Mouse (Mus musculus): ENCODE measurements around the gene Cap1.

The Cap1 gene

DNA sequence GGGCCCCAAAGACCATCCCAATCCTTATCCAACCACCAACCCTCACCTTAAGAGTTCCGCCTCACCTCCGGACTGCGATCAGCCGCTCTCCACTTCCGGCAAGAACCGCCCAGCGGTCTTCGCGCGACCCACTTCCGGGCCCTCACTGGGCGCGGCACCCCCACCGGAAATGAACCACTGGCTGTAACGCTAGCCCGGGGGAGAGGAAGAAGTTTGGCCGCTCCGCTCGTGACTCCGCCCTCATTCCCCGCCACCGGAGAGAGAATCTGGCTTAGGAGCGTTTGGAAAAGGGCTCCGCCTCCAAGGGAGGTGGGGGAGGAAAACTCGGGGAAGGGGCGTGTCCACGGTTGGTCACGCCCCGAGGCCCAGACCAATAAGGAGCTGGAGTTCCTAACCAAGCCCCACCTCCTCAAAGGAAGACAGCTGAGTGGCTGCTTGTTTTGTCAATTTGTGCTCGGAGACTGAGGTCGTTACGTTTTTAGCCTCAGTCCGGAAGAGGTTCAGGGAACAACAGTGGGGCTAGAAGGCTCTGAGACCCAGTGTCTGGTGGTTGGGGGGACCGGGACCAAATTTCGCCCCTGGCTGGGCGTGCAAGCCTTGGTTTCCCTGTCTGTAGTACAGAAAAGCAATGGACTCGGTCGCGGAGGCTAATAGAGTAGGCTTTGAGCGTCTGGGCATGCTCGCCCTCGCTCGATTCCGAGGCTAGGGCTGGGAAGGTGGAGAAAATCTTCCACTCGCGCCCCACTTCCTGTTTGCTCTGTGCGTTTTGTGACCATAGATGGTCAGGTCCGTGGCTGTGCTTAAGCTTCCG lies at the start of gene Cap1:
Cap1 (minus strand) TSS at position 289 of the 811 bp plus-strand sequence.
- peak; percentile 92 for DNase-seq (ENCODE audit: low spot score)

DNA sequence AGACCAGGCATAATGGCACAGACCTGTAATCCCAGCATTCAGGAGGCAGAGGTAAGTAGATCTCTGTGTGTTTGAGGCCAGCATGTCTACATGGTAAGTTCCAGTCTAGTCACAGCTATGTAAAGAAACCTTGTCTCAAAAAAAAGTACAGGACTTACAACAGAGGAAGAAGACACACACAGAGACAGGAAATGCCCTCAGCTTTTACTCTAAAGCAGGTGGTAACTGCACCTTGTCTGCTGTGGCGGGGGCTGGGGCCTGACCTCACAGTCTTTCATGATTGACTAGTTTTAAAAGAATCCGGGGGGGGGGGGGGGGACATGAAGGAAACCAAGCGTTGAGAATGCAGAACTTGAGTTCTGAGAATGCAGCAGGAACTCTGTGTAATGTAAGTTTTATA lies 48.0 kb upstream of the Cap1 start:
- DNase-seq (ENCODE audit: low spot score): peak; percentile 84

DNA sequence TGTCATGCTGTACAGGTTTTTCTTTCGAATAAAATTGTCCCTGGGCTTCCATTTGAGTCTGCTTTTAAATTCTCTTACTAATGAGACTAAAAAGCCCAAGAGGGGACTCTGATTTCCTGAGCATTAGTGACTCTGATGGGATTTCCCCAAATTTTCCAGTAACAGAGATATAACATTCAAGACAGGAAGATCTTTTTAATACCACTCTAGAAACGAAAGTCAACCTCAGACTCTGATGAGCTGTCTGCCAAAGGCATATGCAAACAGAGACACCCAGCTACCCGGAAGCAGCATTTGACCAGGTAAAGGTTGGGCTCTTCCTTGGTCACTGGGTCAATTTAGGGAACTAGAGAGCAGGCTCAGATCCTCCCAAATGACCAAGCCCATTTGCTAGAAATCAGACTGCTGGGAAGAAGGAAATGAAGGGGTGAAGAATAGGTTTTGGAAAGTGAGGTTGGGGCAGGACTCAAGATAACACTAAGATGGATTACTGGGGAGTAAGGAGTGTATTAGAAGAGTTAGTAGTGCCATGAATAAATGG lies 47.3 kb upstream of the Cap1 start:
- DNase-seq (ENCODE audit: low spot score): peak; percentile 31

DNA sequence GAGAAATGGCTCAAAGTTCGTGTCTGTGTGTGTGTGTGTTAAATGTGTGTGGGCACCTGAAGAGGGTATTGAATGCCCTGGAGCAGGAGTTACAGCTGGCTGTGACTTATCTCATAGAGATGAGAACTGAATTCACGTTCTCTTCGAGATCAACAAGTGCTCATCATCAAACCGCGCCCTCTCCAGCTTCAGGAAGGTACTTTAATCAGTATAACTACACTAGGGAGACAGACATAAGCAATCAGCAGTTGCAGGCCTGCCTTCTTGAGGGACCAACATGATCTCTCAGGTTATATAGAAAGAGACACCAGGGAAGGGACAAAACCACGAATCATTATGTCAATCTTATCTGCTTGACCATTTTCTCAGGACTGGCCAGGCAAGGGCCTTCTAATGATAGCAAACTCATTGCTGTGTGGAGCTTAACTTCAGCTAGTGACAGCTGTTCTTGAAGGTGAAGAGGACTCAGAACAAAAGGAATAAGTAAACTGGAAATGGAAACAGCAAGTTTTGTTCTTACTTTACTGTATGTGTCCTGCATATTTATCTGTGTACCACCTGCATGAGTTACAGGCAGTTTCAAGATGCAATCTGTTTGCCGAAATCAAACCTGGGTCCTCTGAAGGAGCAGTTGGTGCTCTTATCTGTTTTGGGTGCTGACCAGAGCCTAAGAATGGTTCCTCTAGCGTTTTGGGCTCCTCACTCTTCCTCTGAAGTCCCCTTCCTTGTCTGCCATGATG lies 46.6 kb upstream of the Cap1 start:
- peak; percentile 36 for DNase-seq (ENCODE audit: low spot score)

DNA sequence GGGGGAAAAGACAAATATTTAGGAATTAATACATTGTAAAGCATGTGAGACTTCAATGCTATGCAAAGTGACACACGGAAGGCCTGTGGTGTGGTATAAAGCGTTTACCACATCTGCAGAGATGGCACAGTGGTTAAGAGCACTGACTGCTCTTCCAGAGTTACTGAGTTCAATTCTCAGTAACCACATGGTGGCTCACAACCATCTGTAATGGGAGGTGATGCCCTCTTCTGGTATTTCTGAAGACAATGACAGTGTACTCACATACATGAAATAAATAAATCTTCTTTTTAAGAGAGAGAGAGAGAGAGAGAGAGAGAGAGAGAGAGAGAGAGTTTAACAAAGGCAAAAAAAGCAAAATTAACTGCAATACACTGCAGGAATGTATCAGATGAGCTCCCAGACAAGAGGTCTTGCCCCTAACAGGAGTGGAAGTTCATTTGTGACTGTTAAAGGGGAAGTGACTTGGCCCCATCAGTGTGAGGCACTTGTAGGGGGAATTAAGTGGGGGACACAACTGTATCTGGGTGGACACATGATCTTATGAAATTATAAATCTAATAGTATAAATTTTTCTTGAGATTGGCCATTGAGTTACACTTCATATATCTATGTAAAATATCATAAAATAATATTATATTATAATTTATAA lies 45.2 kb upstream of the Cap1 start:
- DNase-seq (ENCODE audit: low spot score): peak; percentile 34

DNA sequence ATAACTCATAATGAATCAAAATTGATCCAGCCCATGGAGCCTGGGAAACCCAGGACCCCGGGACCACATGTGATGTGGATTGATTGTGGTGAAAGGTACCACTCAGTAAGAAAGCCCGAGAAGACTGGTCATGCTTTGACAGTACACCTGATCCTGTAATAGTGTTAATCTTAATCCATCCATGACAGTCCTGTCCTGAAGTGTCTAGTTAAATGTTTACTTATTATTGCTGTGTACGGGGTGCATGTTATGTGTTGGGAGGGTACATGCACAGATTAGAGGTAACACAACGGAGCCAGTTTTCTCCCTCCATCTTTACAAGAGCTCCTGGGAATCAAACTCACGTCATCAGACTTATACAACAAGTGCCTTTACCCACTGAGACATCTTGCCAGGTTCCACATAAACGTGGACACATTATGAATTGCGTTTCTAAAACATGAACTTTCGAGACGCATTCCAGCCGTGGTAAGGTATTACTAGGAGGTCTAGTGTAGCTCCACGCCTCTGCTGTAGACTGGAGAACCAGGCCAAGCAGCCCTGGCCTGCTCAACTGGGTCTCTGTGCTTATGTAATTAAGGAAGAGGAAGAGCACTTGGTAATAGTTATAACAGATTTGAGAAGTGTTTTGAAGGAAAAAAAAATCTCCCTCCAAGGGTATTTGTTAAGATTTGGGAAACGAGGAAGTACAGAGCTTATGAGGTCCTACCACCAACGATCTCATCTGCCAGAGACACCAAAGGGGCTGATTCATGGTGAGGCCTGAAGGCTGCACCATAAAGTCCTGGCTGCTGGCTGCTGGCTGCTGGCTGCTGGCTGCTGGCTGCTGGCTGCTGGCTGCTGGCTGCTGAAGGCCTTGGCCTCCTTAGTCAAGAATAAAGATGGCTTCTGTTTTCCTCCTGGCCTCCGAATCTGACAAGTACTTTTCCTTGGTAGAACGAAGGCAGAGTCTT lies 37.8 kb upstream of the Cap1 start:
- no peak for DNase-seq (ENCODE audit: low spot score)

DNA sequence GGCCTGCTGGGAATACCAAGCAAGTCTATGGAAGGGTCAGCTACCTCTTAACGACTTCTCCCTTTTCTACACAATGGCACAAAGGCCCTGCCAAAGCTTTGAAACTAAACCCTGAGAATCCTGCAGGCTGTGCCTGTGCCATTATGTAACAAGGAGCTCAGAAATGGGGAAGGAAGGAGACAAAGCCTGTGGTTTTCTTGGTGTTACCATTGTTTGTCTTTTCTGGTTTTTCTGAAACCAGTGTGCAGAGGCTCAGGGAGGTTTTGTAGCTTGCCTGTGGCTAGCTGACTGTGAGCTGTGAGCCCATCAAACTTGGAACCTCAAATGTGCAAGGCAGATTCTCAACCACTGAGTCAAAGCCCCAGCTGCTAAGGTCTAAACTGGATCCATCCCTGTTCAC lies 37.0 kb upstream of the Cap1 start:
- DNase-seq (ENCODE audit: low spot score): no peak

DNA sequence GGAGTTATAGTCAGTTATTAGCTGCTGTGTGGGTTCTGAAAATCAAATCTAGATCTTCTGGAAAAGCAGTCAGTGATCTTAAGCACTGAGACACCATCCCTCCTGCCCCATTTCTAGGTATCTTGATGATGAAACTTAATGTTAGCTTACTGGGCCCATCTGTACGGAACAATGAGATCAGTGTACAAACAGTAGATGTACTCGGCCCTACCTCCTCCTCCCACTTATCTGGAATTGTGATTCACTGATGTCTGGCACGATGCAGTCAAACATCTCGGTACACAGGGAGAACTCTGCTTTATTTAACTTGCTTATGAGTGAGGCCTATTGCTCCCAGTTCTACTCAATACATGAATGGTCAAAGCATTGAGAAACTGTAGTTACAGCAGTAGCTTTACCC lies 30.1 kb upstream of the Cap1 start:
- DNase-seq (ENCODE audit: low spot score): no peak

DNA sequence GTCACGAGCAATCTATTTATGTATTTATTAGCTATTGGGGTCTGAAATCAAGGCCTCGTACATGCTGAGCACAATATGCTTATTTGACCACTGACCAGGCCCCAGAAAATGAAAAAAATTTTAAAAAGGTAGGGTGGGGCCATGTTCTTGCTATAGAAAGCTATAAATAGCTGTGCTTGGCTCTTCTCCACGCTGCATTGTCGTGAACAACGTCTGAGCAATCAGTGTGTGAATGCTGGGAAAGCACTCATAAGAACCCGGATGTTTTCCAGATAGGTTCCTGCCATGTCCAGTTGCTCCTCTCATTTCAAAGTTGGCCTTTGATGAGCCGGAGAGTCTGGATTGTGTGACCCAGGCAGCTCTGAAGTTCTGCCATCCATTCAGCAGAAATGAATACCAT lies 28.3 kb upstream of the Cap1 start:
- no peak for DNase-seq (ENCODE audit: low spot score)

DNA sequence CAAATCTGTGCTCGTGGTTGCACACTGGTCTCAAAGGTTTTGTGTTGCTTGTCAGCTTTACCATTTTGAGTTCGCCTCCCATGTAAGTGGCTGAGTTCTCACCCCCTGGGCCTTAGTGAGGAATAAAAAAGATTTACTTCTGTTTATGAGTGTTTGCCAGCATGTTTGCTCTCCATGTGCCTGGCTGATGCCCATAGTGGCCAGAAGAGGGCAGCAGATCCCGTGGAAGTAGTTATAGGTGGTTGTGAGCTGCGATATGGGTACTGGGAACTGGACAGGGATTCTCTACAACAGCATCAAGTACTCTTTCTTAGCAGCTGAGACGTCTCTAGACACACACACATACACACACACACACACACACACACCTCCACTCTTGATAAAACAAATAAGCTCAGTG lies 26.8 kb upstream of the Cap1 start:
- no peak for DNase-seq (ENCODE audit: low spot score)

DNA sequence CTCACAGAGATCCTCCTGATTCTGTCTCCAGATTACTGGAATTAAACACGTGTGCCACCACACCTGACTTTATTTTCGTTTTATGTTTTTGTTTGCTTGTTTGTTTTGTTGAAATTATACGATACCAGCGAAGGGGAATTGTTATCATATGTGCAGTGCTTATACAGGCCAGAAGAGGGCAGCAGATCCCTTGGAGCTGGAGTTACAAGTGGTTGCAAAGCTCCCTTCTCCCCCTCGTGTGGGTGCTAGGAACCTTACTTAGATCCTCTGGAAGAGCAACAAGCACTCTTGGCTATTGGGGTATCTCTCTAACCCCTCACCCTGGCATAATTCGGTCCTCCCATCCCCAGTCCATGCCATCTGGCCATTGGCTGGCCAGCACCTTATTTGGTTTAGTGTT lies 24.7 kb upstream of the Cap1 start:
- DNase-seq (ENCODE audit: low spot score): peak; percentile 43

DNA sequence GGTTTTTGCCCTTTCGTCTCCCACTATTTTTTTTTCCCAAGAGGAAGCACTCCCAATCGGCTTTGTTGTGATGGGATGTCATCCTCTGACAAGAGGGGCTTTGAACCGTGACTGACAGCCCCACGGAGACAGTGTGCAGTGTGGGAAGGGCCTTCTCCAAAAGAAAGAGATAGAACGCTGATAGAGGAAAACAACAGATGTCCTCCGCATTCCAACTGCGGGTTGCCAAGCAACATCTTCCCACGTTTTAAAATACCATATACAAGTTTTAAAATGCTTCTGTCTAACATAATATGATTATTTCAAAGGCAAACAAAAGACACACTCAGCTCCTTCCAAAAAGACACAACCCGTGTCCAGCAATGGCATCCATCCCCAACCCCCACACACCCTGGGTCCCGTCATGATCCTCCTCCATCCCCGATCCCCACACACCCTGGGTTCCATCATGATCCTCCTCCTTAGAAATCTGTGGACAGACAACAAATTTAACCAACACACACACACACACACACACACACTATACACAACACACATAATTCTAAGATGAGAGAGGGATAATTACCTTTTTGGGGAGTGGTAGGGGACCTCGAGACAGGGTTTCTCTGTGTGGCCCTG lies 23.8 kb upstream of the Cap1 start:
- no peak for DNase-seq (ENCODE audit: low spot score)

DNA sequence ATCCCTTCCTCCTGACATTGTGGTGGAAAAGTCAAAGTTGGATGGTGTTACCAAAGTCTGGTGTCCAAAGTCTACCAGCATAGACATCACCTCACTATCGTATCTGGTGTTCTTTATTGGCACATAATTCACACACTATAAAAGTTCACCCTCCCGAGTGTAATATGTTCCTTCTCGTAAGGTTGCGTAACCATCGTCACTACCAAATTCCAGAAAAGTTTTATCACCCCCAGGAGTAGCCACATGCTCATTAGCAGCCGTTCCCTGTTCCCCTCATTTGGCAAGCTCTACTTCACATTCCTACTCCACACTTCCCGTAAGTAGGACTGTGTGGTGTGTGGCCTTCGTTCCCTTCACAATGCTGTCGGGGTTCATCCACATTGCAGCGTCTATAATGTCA lies 19.5 kb upstream of the Cap1 start:
- DNase-seq (ENCODE audit: low spot score): no peak

DNA sequence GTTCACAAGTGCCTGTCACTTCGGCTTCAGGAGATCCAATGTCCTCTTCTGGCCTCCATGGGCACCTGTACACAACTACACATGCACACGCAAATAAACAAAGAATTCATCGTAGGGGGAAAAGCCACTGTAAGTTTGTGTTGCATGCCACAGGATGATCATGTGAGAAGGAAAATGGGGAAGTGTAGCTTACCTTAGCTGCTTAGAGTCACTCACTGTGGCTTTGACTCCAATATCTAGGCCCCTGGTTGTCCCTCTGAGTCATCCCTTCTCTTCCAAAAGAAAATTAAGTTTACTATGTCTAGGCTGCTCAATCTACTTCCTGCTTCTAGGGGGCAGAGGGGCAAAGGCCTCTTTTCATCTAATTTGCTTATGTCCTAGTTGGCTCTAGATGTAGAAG lies 17.9 kb upstream of the Cap1 start:
- no peak for DNase-seq (ENCODE audit: low spot score)

DNA sequence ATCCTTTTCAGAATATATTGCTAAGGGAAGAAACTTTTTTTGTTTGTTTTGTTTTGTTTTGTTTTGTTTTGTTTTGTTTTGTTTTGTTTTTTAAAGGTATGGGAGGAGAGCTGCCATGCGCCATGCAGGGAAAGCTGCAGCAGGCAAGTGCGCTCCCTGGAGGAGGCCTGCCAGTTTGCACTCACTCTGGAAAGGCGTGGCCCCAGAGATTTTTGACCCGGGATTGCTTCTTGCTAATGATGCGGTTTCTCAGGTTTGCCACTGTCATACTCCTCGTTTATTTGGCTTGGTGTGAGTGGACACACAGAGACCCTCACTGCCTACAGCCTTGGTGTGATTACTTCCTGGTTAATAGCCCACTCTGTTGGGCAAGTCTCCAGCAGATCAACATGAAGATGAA lies 16.3 kb upstream of the Cap1 start:
- DNase-seq (ENCODE audit: low spot score): no peak

DNA sequence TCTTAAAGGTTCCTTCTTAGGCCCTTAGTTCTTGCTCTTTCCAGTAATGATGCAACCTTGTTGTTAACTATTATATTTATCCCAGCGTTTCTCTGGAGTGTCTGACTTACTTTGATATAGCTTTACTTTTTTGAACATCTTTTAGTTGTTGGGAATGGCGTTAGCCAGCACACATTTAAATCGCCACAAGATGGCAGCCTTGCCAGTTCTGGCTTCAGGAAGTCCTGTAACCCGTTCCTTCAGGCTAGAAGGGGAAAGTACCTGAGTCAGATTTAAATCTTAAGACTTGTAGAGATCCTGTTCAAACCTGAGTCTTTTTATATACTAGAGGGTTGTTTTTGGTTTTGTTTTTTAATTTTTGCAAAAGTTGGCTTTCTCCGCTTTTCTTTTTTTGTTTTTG lies 12.5 kb upstream of the Cap1 start:
- DNase-seq (ENCODE audit: low spot score): peak; percentile 73

DNA sequence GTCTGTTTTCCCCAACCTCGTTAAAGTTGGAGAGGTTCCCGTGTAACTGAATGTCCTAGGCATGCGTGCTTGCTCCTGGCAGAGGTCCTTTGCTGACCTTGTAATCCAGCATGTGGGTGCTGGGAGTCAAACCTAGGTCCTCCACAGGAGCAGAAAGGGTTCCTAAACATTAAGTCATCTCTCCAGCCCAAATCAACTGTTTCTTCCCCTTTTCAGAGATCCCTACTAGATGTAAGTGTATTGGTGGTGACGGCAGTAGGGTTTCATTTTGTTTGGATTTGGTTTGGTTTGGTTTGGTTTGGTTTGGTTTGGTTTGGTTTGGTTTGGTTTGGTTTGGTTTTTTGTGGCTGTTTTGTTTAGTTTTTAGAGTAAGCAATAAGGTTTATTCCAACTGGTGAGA lies 11.9 kb upstream of the Cap1 start:
- no peak for DNase-seq (ENCODE audit: low spot score)

DNA sequence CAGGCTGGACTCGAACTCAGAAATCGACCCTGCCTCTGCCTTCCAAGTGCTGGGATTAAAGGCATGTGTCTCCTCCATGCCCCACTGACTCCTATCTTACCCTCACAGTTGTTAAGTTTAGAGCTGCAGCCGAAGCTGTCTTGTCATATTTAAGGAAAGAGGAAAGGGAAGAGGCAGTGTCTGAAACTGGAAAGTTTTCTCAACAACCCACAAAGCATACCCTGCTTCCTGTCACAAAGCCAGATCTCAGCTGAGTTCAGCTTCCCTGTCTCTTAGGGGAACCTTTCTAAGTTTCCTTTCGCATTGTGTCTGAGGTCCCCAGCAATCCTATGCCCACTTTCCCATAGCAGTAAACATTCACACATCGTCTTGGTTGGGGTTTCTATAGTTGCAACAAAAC lies 6.3 kb upstream of the Cap1 start:
- DNase-seq (ENCODE audit: low spot score): no peak

DNA sequence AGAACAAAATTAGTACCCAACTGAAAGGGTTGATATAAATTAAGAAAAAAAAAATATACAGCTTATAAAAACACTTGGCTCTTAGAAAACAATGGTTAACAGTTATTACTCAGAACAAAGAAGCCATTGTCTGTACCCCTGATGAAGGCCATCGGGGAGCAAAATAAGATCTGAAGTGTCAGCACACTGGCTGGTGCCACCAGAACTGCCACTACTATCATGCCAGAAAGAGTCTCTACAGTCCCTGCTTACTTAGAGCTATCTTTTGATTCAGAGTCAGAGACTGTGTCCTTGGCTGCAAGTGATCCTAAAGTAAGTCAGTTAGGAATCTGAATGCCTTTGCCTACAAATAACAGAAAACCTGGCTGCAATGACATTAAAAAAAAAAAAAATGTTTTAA lies 5.7 kb upstream of the Cap1 start:
- no peak for DNase-seq (ENCODE audit: low spot score)

DNA sequence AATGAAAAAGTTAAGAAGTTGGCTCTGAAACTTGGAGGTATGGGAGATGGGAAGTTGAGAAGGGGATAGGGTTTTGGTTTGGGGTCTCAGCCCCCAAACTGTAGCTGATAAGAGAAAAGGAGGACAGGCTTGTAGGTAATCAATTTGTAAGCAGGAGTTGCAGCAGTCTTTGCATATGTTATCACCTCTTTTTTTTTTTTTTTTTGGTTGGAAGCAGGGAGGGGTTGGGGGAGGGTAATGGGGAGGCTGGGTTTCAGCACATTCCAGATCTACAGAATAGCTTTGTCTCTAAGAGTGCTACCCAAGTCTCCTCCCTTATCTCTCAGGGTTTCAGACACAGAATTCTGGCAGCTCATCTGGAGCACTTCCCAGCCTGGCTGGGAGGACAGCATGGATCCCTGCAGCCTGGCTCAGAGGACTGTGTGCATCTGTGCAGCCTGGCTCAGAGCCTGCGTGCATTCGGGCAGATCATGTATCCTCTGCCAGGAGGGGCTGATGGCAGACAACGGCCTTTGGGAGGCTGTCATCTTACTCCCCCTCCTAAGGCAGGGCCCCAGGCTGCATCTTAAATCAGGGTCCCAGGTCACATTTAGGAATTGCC lies 5.1 kb upstream of the Cap1 start:
- DNase-seq (ENCODE audit: low spot score): no peak

DNA sequence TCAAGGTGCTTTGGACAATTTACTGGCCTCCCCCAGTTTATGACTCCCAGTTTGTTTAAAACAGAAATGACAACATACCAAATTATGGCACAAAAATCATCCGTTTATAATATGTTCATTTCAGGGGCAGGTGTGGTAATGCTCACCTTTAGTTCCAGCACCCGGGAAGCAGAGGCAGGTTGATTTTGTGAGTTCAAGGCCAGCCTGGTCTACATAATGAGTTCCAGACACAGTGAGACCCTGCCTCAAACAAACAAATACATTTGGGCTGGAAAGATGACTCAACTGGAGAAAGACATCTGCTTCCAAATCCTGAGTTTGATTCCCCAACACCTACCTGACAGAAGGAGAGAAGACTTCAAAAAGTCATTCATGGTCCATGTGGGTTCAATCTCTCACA lies 1.5 kb upstream of the Cap1 start:
- no peak for DNase-seq (ENCODE audit: low spot score)
